Mouse (Mus musculus): ENCODE data around the gene Ccnd1.

DNA sequence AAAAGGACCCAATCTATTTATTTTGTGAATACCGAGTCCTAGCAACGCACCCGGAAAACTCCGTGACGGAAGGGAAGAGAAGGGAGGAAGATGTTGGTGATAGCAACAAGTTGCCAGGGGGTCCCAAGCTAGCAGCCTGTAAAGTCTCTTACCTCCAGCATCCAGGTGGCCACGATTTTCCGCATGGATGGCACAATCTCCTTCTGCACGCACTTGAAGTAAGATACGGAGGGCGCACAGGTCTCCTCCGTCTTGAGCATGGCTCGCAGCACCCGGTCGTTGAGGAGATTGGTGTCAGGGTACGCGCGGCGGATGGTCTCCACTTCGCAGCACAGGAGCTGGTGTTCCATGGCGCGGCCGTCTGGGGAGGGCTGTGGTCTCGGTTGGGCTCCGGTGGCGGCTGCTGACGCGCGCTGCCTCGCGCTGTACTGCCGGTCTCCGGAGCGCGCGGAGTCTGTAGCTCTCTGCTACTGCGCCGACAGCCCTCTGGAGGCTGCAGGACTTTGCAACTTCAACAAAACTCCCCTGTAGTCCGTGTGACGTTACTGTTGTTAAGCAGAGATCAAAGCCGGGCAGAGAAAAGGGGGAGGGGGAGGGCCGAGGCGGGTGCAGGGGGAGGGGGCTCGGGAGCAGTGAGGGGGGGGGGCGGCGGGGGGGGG lies at the start of gene Ccnd1:
- TF ChIP-seq CTCF (IDR thresholded peaks at IDR 0.05; ENCODE audit: extremely low read depth, insufficient read depth, low read length) (no peak), POLR2A (IDR thresholded peaks at IDR 0.05; ENCODE audit: extremely low read depth, insufficient read depth, low read length) (peak; percentile 63; the same call in 1 of the 2 replicates)

All from cortical plate, adult 2 months (tissue).